Mouse (Mus musculus) cerebellum, postnatal 14 days (tissue): ENCODE data around the gene Bmp4.

ENCODE experiments used
- DNase-seq, 2 experiments: peaks; one replicate each; pipeline ENCODE4 v3.0.0; 2021; ENCODE audit warnings: mixed read lengths in 2 of 2

Bmp4 gene

GRCm38 (mm10) chr14:46385701-46386477 lies 4.6 kb downstream of the Bmp4 start:
- DNase-seq = no peak

GRCm38 (mm10) chr14:46384946-46385691 lies 5.3 kb downstream of the Bmp4 start:
- DNase-seq = no peak

- peak; percentile 53 to 73 for DNase-seq
These were observed 9.0 kb downstream of the Bmp4 start for GRCm38 (mm10) chr14:46381457-46381856.

GRCm38 (mm10) chr14:46380286-46380721 lies 10.2 kb downstream of the Bmp4 start:
- peak; percentile 60 to 76 for DNase-seq

GRCm38 (mm10) chr14:46379285-46379684 lies 11.2 kb downstream of the Bmp4 start, which contains the start of gene Gm15217:
Gene Gm15217, plus strand, starts transcription at chr14:46379414.
- no peak for DNase-seq

- DNase-seq = no peak
These were observed 14.7 kb downstream of the Bmp4 start for GRCm38 (mm10) chr14:46375796-46376195.

GRCm38 (mm10) chr14:46372452-46372851 lies 18.0 kb downstream of the Bmp4 start:
- DNase-seq = no peak

GRCm38 (mm10) chr14:46363209-46363608 lies 27.3 kb downstream of the Bmp4 start:
- peak in 1 of 2 experiments; percentile 2 for DNase-seq

GRCm38 (mm10) chr14:46357696-46358095 lies 32.8 kb downstream of the Bmp4 start:
- no peak for DNase-seq

GRCm38 (mm10) chr14:46357286-46357685 lies 33.2 kb downstream of the Bmp4 start:
- no peak for DNase-seq

GRCm38 (mm10) chr14:46344750-46345149 lies 45.7 kb downstream of the Bmp4 start:
- no peak for DNase-seq

- DNase-seq = no peak
These were observed 51.7 kb downstream of the Bmp4 start for GRCm38 (mm10) chr14:46338801-46339200.
